Mouse (Mus musculus) hindbrain, embryonic 15.5 days (tissue): ENCODE measurements around the gene Sfxn4. TPM values are rescaled to one million over a fixed set of nuclear protein-coding genes. Genes with fewer than 3 reads are reported as not detected.

Experiments
- ATAC-seq: fragments of 200-750 bp; cut with Nextera tagmentation; 2 replicates; pipeline ENCODE4 v1.8.0; 2017; ENCODE audit warnings: low read depth, moderate number of reproducible peaks, moderate TSS enrichment; ENCODE audit not compliant: low FRiP score
- H3K27ac ChIP-seq: fragments of 300-500 bp; sonication (generic); replicated peaks from 2 replicates; pipeline ENCODE4 v1.5.1; 2015; ENCODE audit warnings: mild to moderate bottlenecking, inconsistent platforms
- H3K27me3 ChIP-seq: fragments of 300-500 bp; sonication (generic); 2 replicates; pipeline ENCODE4 v1.6.1; 2015; ENCODE audit warnings: control low read depth, inconsistent platforms
- H3K36me3 ChIP-seq: fragments of 300-500 bp; sonication (generic); 2 replicates; pipeline ENCODE4 v1.6.1; 2015; ENCODE audit warnings: control low read depth, inconsistent platforms
- H3K4me1 ChIP-seq: fragments of 300-500 bp; sonication (generic); replicated peaks from 2 replicates; pipeline ENCODE4 v1.6.1; 2015; ENCODE audit warnings: control low read depth, inconsistent platforms
- H3K4me2 ChIP-seq: fragments of 300-500 bp; sonication (generic); 2 replicates; pipeline ENCODE4 v1.6.1; 2015; ENCODE audit warnings: moderate library complexity, mild to moderate bottlenecking, inconsistent platforms
- H3K4me3 ChIP-seq: fragments of 300-500 bp; sonication (generic); 2 replicates; pipeline ENCODE4 v1.5.1; 2015; ENCODE audit warnings: mild to moderate bottlenecking, inconsistent platforms
- H3K9ac ChIP-seq: fragments of 300-500 bp; sonication (generic); 2 replicates; pipeline ENCODE4 v1.6.1; 2015; ENCODE audit warnings: inconsistent platforms
- H3K9me3 ChIP-seq: fragments of 300-500 bp; sonication (generic); 2 replicates; pipeline ENCODE4 v1.6.1; 2016; ENCODE audit warnings: control low read depth, inconsistent platforms
- WGBS: fragments of 180-500 bp; shearing (Covaris S2); methylation state at CpG from one replicate; pipeline ENCODE4 v1.1.7; 2015; 5-methylcytosine and 5-hydroxymethylcytosine counted together
- polyA plus RNA-seq: library from polyadenylated mRNA; unstranded; fragments of >200 nt; fragmentation: Nextera tagmentation; extraction: Ambion mirVana; gene quantifications from 2 replicates; pipeline ENCODE4 v1.2.1, GENCODE M21; 2015

Gene Sfxn4
- polyA plus RNA-seq, 1 experiment from 2014 or later: 12.8 TPM

GRCm38 (mm10) chr19:60813133-60813532, 48.1 kb downstream of the Sfxn4 start:
- 98% methylated on average over 6 of the region's 6 CpGs for WGBS
- Histone ChIP-seq H3K4me2 (no peak overlapping the region), H3K9me3 (no peaks in the 10 kb centered on the region), H3K27me3 (no peaks in the 10 kb centered on the region), H3K27ac (no peak overlapping the region), H3K36me3 (peaks cover 10% of the 10 kb centered on the region; the same call in 1 of the 2 replicates), H3K9ac (no peak overlapping the region), H3K4me1 (peaks cover 14% of the 10 kb centered on the region), H3K4me3 (no peak overlapping the region)
- ATAC-seq: no peak

- Histone ChIP-seq H3K27me3 (no peaks in the 10 kb centered on the region), H3K9me3 (no peaks in the 10 kb centered on the region), H3K4me3 (peak overlapping the region; percentile 83), H3K36me3 (peaks cover 9% of the 10 kb centered on the region; the same call in 1 of the 2 replicates), H3K9ac (peak overlapping the region; percentile 84), H3K27ac (peak overlapping the region; percentile 82; the same call in 1 of the 2 replicates), H3K4me1 (peaks cover 14% of the 10 kb centered on the region), H3K4me2 (peak overlapping the region; percentile 58)
- 16% methylated on average over 10 of the region's 10 CpGs for WGBS
- ATAC-seq: 0 out of 2 replicates have a peak, but pooled peaks have one; percentile 2
Measured at GRCm38 (mm10) chr19:60812036-60812389, 49.3 kb downstream of the Sfxn4 start.

GRCm38 (mm10) chr19:60811098-60812035, 49.9 kb downstream of the Sfxn4 start, which contains the start of gene Fam45a:
Gene Fam45a, plus strand, starts transcription at chr19:60811585.
- Histone ChIP-seq H3K27ac (peak within 1 kb of the TSS; percentile 82), H3K27me3 (no peaks in the 10 kb centered on the region), H3K36me3 (0 out of 2 replicates have a peak, but pooled peaks cover 5% of the 10 kb centered on the region), H3K9me3 (no peaks in the 10 kb centered on the region), H3K9ac (peak within 1 kb of the TSS; percentile 84), H3K4me3 (peak within 1 kb of the TSS; percentile 83), H3K4me1 (peaks cover 14% of the 10 kb centered on the region), H3K4me2 (peak within 1 kb of the TSS; percentile 58)
- peak; percentile 99 for ATAC-seq
- WGBS: 2% methylated on average over 41 of the region's 45 CpGs

- Histone ChIP-seq H3K4me2 (no peak overlapping the region), H3K27me3 (no peaks in the 10 kb centered on the region), H3K4me1 (peaks cover 14% of the 10 kb centered on the region), H3K36me3 (0 out of 2 replicates have a peak, but pooled peaks cover 3% of the 10 kb centered on the region), H3K9ac (no peak overlapping the region), H3K27ac (no peak overlapping the region), H3K9me3 (no peaks in the 10 kb centered on the region), H3K4me3 (no peak overlapping the region)
- 98% methylated on average over 2 of the region's 2 CpGs for WGBS
- ATAC-seq: no peak
Measured at GRCm38 (mm10) chr19:60809927-60810326, 51.4 kb downstream of the Sfxn4 start.

- Histone ChIP-seq H3K27ac (no peak overlapping the region), H3K9me3 (no peaks in the 10 kb centered on the region), H3K9ac (no peak overlapping the region), H3K36me3 (no peaks in the 10 kb centered on the region), H3K4me2 (no peak overlapping the region), H3K4me1 (no peaks in the 10 kb centered on the region), H3K4me3 (no peak overlapping the region), H3K27me3 (no peaks in the 10 kb centered on the region)
- ATAC-seq: no peak
- 77% methylated on average over 2 of the region's 2 CpGs for WGBS
Measured at GRCm38 (mm10) chr19:60804903-60805302, 56.4 kb downstream of the Sfxn4 start.

GRCm38 (mm10) chr19:60799867-60800569, 61.3 kb downstream of the Sfxn4 start:
- no peak overlapping the region for H3K4me2 ChIP-seq
- WGBS: 85% methylated on average over 7 of the region's 7 CpGs
- ATAC-seq: no peak

GRCm38 (mm10) chr19:60797415-60797814, 63.9 kb downstream of the Sfxn4 start:
- Histone ChIP-seq H3K27ac (no peak overlapping the region), H3K9ac (no peak overlapping the region), H3K9me3 (no peaks in the 10 kb centered on the region), H3K27me3 (no peaks in the 10 kb centered on the region), H3K4me2 (no peak overlapping the region), H3K4me1 (no peaks in the 10 kb centered on the region), H3K36me3 (no peaks in the 10 kb centered on the region), H3K4me3 (no peak overlapping the region)
- no peak for ATAC-seq
- 95% methylated on average over 2 of the region's 2 CpGs for WGBS

More at GRCm38 (mm10) chr19:60799867-60800569, 61.3 kb downstream of the Sfxn4 start:
- Histone ChIP-seq H3K4me1 (no peaks in the 10 kb centered on the region), H3K9ac (no peak overlapping the region), H3K4me3 (no peak overlapping the region), H3K27ac (no peak overlapping the region), H3K9me3 (no peaks in the 10 kb centered on the region), H3K27me3 (no peaks in the 10 kb centered on the region), H3K36me3 (no peaks in the 10 kb centered on the region)

GRCm38 (mm10) chr19:60795244-60795643, 66.0 kb downstream of the Sfxn4 start:
- 88% methylated on average over 2 of the region's 2 CpGs for WGBS
- Histone ChIP-seq H3K4me1 (no peaks in the 10 kb centered on the region; the same call in 1 of the 2 replicates), H3K27ac (no peak overlapping the region), H3K9me3 (no peaks in the 10 kb centered on the region), H3K4me2 (no peak overlapping the region), H3K9ac (no peak overlapping the region), H3K4me3 (no peak overlapping the region), H3K36me3 (no peaks in the 10 kb centered on the region), H3K27me3 (no peaks in the 10 kb centered on the region)
- no peak for ATAC-seq

- H3K9me3 ChIP-seq: no peaks in the 10 kb centered on the region
- no peak for ATAC-seq
- peaks cover 13% of the 10 kb centered on the region for H3K4me1 ChIP-seq
- no peak overlapping the region for H3K27ac ChIP-seq
- H3K4me2 ChIP-seq: no peak overlapping the region
- no peak overlapping the region for H3K4me3 ChIP-seq
- H3K36me3 ChIP-seq: no peaks in the 10 kb centered on the region
- no peak overlapping the region for H3K9ac ChIP-seq
- no peaks in the 10 kb centered on the region for H3K27me3 ChIP-seq
- 88% methylated on average over 2 of the region's 2 CpGs for WGBS
Measured at GRCm38 (mm10) chr19:60793170-60793707, 68.0 kb downstream of the Sfxn4 start.

GRCm38 (mm10) chr19:60791164-60791563, 70.1 kb downstream of the Sfxn4 start:
- H3K27ac ChIP-seq: peak overlapping the region; percentile 97
- no peaks in the 10 kb centered on the region for H3K36me3 ChIP-seq
- H3K27me3 ChIP-seq: no peaks in the 10 kb centered on the region
- 15% methylated on average over 9 of the region's 9 CpGs for WGBS
- no peaks in the 10 kb centered on the region for H3K9me3 ChIP-seq
- H3K4me2 ChIP-seq: peak overlapping the region; percentile 60
- H3K4me3 ChIP-seq: peak overlapping the region; percentile 85
- peaks cover 26% of the 10 kb centered on the region for H3K4me1 ChIP-seq
- no peak for ATAC-seq
- peak overlapping the region; percentile 82 for H3K9ac ChIP-seq

GRCm38 (mm10) chr19:60790551-60791161, 70.6 kb downstream of the Sfxn4 start, which contains the start of gene Eif3a:
Gene Eif3a, minus strand, starts transcription at chr19:60790658.
- under 1% methylated on average over 57 of the region's 57 CpGs for WGBS
- peaks cover 31% of the 10 kb centered on the region for H3K4me1 ChIP-seq
- H3K4me2 ChIP-seq: peak within 1 kb of the TSS; percentile 60
- peak within 1 kb of the TSS; percentile 97 for H3K27ac ChIP-seq
- peak; percentile 97 for ATAC-seq
- H3K9me3 ChIP-seq: no peaks in the 10 kb centered on the region
- H3K4me3 ChIP-seq: peak within 1 kb of the TSS; percentile 85
- H3K36me3 ChIP-seq: no peaks in the 10 kb centered on the region
- H3K9ac ChIP-seq: peak within 1 kb of the TSS; percentile 82
- no peaks in the 10 kb centered on the region for H3K27me3 ChIP-seq
